In the genomic region with DNA sequence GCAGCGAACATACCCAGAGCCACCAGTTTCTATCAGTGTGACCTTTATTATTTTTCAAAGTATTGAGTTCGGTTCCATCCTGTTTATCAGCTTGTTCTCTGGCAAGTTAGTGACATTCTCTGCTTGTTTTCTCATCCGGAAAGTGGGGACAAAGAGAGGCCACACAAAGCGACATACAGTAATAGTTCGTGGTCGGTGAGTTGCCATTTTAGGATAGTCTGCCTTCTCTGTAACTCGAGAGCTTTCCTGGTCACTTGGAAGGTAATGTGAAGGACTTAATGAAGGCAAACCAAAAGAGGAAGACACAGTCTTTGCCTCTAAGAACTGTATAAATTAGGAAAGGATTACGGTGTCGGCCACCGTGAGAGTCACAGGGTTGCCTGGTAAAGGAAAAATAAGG, we compare ENCODE assay signal across 8 mouse cellular contexts.
DNase-seq lines count a peak whose midpoint lies in the region; ATAC-seq and TF ChIP-seq lines count a peak whose summit lies in the region.

No protein-coding gene starts in this region.

- 6% methylated on average over 10 of the region's 10 CpGs for WGBS in kidney, adult 2 months
- WGBS in heart, postnatal 0 days, result 13% methylated on average over 10 of the region's 10 CpGs

- peak overlapping the region; percentile 68; the same call in 1 of the 2 replicates for H3K9ac ChIP-seq in heart, postnatal 0 days (replicated peaks; ENCODE audit: low read depth, low read length)

- no peaks in the 10 kb centered on the region for H3K9me3 ChIP-seq in heart, postnatal 0 days (replicated peaks; ENCODE audit: control insufficient read depth, low read length)

- DNase-seq in kidney, adult 2 months, result peak; percentile 4
- DNase-seq in kidney, adult 18-20 months, result no peak
- DNase-seq in MN1 (ENCODE audit: low spot score), result peak; percentile 34
- DNase-seq in heart, postnatal 0 days (ENCODE audit: low spot score), result no peak
- DNase-seq in cerebellum, postnatal 4 days (ENCODE audit: low spot score in 2 of 2), result no peak
- no peak for DNase-seq in adrenal gland, adult 2 months
- DNase-seq in T-cell, adult 2 months (ENCODE audit: low spot score), result no peak

- no peaks in the 10 kb centered on the region; the same call in 1 of the 2 replicates for H3K36me3 ChIP-seq in kidney, adult 2 months (ENCODE audit: control insufficient read depth, insufficient read depth, low read length)
- H3K36me3 ChIP-seq in heart, postnatal 0 days (replicated peaks; ENCODE audit: control insufficient read depth, insufficient read depth, low read length), result 0 out of 2 replicates have a peak, but pooled peaks cover 9% of the 10 kb centered on the region

- no peak for TF ChIP-seq EP300 in heart, postnatal 0 days (IDR thresholded peaks at IDR 0.05; ENCODE audit: low read depth)

- H3K4me2 ChIP-seq in heart, postnatal 0 days (ENCODE audit: low read depth, low read length), result peak overlapping the region; percentile 86

- H3K4me1 ChIP-seq in kidney, adult 2 months (ENCODE audit: control insufficient read depth, insufficient read depth, low read length), result peaks cover 7% of the 10 kb centered on the region; the same call in 1 of the 2 replicates
- peaks cover 11% of the 10 kb centered on the region; the same call in 1 of the 2 replicates for H3K4me1 ChIP-seq in heart, postnatal 0 days (ENCODE audit: control insufficient read depth, insufficient read depth)

- H3K4me3 ChIP-seq in kidney, adult 2 months (ENCODE audit: insufficient read depth, low read depth, low read length), result peak overlapping the region; percentile 95
- H3K4me3 ChIP-seq in heart, postnatal 0 days (ENCODE audit: low read depth, low read length), result peak overlapping the region; percentile 80

- H3K27me3 ChIP-seq in kidney, adult 2 months (replicated peaks; ENCODE audit: control insufficient read depth, insufficient read depth, low read length), result no peaks in the 10 kb centered on the region
- no peaks in the 10 kb centered on the region for H3K27me3 ChIP-seq in heart, postnatal 0 days (ENCODE audit: control insufficient read depth, insufficient read depth, low read length)

- no peak for TF ChIP-seq CTCF in kidney, adult 2 months (conservative IDR thresholded peaks at IDR 0.05; ENCODE audit: insufficient read depth, insufficient read length, low read depth, low read length)
- TF ChIP-seq CTCF in heart, postnatal 0 days (IDR thresholded peaks at IDR 0.05; ENCODE audit: low read depth), result no peak

- ATAC-seq in heart, postnatal 0 days (ENCODE audit: insufficient read depth, low read depth), result no peak
- 0 out of 2 replicates have a peak, but pooled peaks have one; percentile 7 for ATAC-seq in megakaryocyte, adult 5-6 weeks (ENCODE audit: poor library complexity, severe bottlenecking)

- TF ChIP-seq POLR2A in kidney, adult 2 months (IDR thresholded peaks at IDR 0.05; ENCODE audit: low read depth, low read length), result no peak

- no peak overlapping the region for H3K27ac ChIP-seq in kidney, adult 2 months (ENCODE audit: insufficient read depth, low read depth, low read length)
- H3K27ac ChIP-seq in heart, postnatal 0 days (ENCODE audit: low read depth), result no peak overlapping the region

Comparison
In these comparisons a context has a peak if more than half of its experiments do, and no peak if none do; other contexts are left out.
1. DNase-seq: peak in kidney, adult 2 months (single experiment) and MN1 (single experiment); none in kidney, adult 18-20 months (single experiment), heart, postnatal 0 days (single experiment), cerebellum, postnatal 4 days (0 of 2), adrenal gland, adult 2 months (single experiment) and T-cell, adult 2 months (single experiment).